16 mouse cellular contexts compared by ENCODE assay signal in genomic region chr5:75803012-75803411, GRCm38 (mm10).
"Had no signal": no experiment of that assay in that cellular context is flagged by ENCODE, and none has a peak within 500 bp of the region (broad histone marks: within the 10 kb centered on the region; RNA-seq: fewer than 3 reads in every experiment).

No protein-coding gene starts in this region.

- DNase-seq: lung, adult 2 months; lung, postnatal 14 days; lung, postnatal 36 days; right cerebral cortex, postnatal 14 days; thymus, adult 2 months; thymus, postnatal 25 days; thymus, postnatal 4 days had no signal

- H3K27me3 ChIP-seq: lung, embryonic 15.5 days; midbrain, embryonic 13.5 days; midbrain, embryonic 15.5 days; neural tube, embryonic 12.5 days; stomach, embryonic 15.5 days had no signal

- H3K36me3 ChIP-seq: lung, embryonic 15.5 days; midbrain, embryonic 13.5 days; midbrain, embryonic 15.5 days; neural tube, embryonic 12.5 days; stomach, embryonic 15.5 days had no signal

- H3K9ac ChIP-seq: lung, embryonic 15.5 days; midbrain, embryonic 13.5 days; midbrain, embryonic 15.5 days; neural tube, embryonic 12.5 days; stomach, embryonic 15.5 days had no signal

- H3K27ac ChIP-seq: lung, embryonic 15.5 days; macrophage; midbrain, embryonic 13.5 days; midbrain, embryonic 15.5 days; neural tube, embryonic 12.5 days; stomach, embryonic 15.5 days; stomach, postnatal 0 days had no signal

- ATAC-seq: lung, postnatal 0 days; midbrain, embryonic 13.5 days; midbrain, embryonic 15.5 days had no signal

- H3K4me3 ChIP-seq: lung, embryonic 15.5 days; midbrain, embryonic 13.5 days; midbrain, embryonic 15.5 days; neural tube, embryonic 12.5 days; stomach, embryonic 15.5 days had no signal

- H3K4me2 ChIP-seq: lung, embryonic 15.5 days; midbrain, embryonic 11.5 days; midbrain, embryonic 13.5 days; midbrain, embryonic 15.5 days; neural tube, embryonic 12.5 days; stomach, embryonic 15.5 days had no signal

- H3K9me3 ChIP-seq: lung, embryonic 15.5 days; midbrain, embryonic 15.5 days; neural tube, embryonic 12.5 days; stomach, embryonic 15.5 days had no signal

- H3K4me1 ChIP-seq: lung, embryonic 15.5 days; neural tube, embryonic 12.5 days; stomach, embryonic 15.5 days had no signal
